Mouse (Mus musculus): ENCODE data around the gene Ncs1. TPM values are rescaled to one million over a fixed set of nuclear protein-coding genes. Genes with fewer than 3 reads are reported as not detected.

Ncs1 gene
- polyA plus RNA-seq, 1 experiment from 2014 or later = 11.8 TPM

DNA sequence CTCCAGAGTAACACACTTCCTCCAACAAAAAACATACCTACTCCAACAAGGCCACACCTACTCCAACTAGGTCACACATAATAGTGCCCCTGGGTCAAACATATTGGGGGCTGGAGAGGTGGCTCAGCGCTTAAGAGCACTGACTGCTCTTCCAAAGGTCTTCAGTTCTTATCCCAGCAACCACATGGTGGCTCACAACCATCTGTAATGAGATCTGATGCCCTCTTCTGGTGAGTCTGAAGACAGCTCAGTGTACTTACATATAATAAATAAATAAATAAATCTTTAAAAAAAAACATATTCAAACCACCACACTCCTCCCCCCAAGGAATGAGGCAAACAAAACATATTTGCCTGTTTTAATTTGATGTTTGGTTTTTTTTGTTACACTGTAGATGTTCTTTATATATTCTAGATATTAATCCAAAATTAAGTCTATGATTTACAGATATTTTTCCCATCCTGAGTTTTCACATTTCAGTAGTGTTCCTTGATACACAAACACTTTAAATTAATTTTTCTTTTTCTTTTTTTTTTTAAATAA is 16.8 kb upstream of the Ncs1 start:
- ATAC-seq (ENCODE audit: low read depth) = no peak
- H3K4me2 ChIP-seq (ENCODE audit: low read depth, low read length) = no peak overlapping the region
- WGBS = 69% methylated on average over 1 of the region's 1 CpGs
- H3K27me3 ChIP-seq (ENCODE audit: control insufficient read depth, insufficient read depth, low read depth, low read length) = no peaks in the 10 kb centered on the region
- no peak overlapping the region for H3K4me3 ChIP-seq (ENCODE audit: low read length)
- no peaks in the 10 kb centered on the region for H3K36me3 ChIP-seq (ENCODE audit: control insufficient read depth, insufficient read depth, low read length)
- H3K4me1 ChIP-seq (replicated peaks; ENCODE audit: control insufficient read depth, insufficient read depth, low read length) = no peaks in the 10 kb centered on the region
- H3K27ac ChIP-seq (ENCODE audit: low read length) = no peak overlapping the region
- no peak overlapping the region for H3K9ac ChIP-seq (ENCODE audit: low read length)
- peaks cover 8% of the 10 kb centered on the region for H3K9me3 ChIP-seq (ENCODE audit: control insufficient read depth, low read length)

DNA sequence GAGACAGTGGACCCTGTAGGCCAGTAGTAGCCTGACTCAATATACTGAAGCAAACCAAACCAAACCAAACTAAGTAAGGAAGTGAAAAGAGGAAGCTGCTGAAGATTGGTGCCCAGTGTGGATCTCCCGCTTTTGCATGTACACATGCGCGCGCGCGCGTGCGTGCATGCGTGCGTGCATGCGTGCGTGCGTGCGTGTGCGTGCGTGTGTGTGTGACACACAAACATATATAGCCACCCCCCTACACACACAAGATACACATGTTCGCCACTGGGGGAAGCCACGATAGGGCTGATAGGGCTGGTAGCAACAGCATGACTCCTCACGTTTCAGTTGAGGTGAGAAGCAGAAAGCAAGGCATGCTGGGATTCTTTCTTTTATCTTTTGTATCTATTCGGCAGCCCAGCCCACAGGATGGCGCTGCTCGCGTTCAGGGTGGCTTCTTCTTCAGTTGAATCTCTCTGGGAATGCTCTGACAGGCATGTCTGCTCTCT is 6.4 kb upstream of the Ncs1 start:
- H3K27ac ChIP-seq (ENCODE audit: low read length) = no peak overlapping the region
- H3K4me3 ChIP-seq (ENCODE audit: low read length) = peak overlapping the region; percentile 4; the same call in 1 of the 2 replicates
- no peaks in the 10 kb centered on the region for H3K9me3 ChIP-seq (ENCODE audit: control insufficient read depth, low read length)
- H3K4me2 ChIP-seq (ENCODE audit: low read depth, low read length) = peak overlapping the region; percentile 15
- ATAC-seq (ENCODE audit: low read depth) = peak; percentile 54; the same call in 1 of the 2 replicates
- no peaks in the 10 kb centered on the region for H3K36me3 ChIP-seq (ENCODE audit: control insufficient read depth, insufficient read depth, low read length)
- H3K27me3 ChIP-seq (ENCODE audit: control insufficient read depth, insufficient read depth, low read depth, low read length) = peaks cover 6% of the 10 kb centered on the region
- H3K4me1 ChIP-seq (replicated peaks; ENCODE audit: control insufficient read depth, insufficient read depth, low read length) = peaks cover 2% of the 10 kb centered on the region
- no peak overlapping the region for H3K9ac ChIP-seq (ENCODE audit: low read length)
- 27% methylated on average over 23 of the region's 23 CpGs for WGBS

DNA sequence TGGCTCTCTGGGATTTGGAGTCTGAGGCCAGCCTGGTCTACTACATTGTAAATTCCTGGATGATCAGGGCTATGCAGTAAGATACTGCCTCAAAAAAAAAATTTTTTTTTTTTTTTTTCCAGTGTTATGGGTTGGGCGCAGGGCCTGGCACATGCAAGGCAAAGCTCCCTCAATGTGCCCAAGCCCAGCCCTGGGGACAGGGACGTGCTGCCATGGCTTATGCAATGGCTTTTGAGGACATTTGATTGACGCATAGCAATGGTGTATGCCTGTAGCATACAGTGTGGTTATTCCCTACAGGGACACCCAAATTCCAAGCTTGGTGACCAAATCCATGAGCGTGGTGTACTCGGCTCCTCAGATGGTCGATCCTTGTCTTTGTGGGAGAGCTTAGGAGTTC is 5.8 kb upstream of the Ncs1 start:
- no peak for ATAC-seq (ENCODE audit: low read depth)
- Histone ChIP-seq H3K36me3 (ENCODE audit: control insufficient read depth, insufficient read depth, low read length) (no peaks in the 10 kb centered on the region), H3K27me3 (ENCODE audit: control insufficient read depth, insufficient read depth, low read depth, low read length) (peaks cover 6% of the 10 kb centered on the region), H3K4me2 (ENCODE audit: low read depth, low read length) (peak overlapping the region; percentile 15), H3K27ac (ENCODE audit: low read length) (no peak overlapping the region), H3K9me3 (ENCODE audit: control insufficient read depth, low read length) (no peaks in the 10 kb centered on the region), H3K4me1 (replicated peaks; ENCODE audit: control insufficient read depth, insufficient read depth, low read length) (peaks cover 8% of the 10 kb centered on the region), H3K4me3 (ENCODE audit: low read length) (no peak overlapping the region), H3K9ac (ENCODE audit: low read length) (no peak overlapping the region)
- 74% methylated on average over 6 of the region's 6 CpGs for WGBS

DNA sequence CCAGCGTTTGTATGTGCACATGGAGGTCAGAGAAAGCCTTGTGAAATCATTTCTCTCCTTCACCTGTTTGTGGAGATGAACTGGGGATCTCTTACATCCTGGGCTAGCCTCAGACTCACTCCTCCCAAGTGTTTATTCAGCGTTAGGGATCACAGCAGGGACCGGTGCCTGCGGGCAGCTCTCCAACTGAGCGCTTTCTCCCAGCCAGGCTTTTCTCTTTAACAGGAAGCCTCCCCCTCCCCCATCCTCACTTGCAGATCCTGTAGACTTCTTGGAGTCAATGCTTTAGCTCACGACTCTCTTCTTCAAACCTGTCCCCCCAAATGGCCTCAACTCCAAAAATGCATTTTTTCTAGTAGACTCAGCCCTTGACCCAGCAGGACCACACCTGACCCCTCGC is 4.0 kb upstream of the Ncs1 start:
- Histone ChIP-seq H3K27me3 (ENCODE audit: control insufficient read depth, insufficient read depth, low read depth, low read length) (peaks cover 6% of the 10 kb centered on the region), H3K4me2 (ENCODE audit: low read depth, low read length) (no peak overlapping the region), H3K4me1 (replicated peaks; ENCODE audit: control insufficient read depth, insufficient read depth, low read length) (peaks cover 18% of the 10 kb centered on the region), H3K27ac (ENCODE audit: low read length) (no peak overlapping the region), H3K4me3 (ENCODE audit: low read length) (no peak overlapping the region), H3K9me3 (ENCODE audit: control insufficient read depth, low read length) (no peaks in the 10 kb centered on the region), H3K36me3 (ENCODE audit: control insufficient read depth, insufficient read depth, low read length) (no peaks in the 10 kb centered on the region), H3K9ac (ENCODE audit: low read length) (no peak overlapping the region)
- ATAC-seq (ENCODE audit: low read depth) = no peak
- 4% methylated on average over 7 of the region's 7 CpGs for WGBS

DNA sequence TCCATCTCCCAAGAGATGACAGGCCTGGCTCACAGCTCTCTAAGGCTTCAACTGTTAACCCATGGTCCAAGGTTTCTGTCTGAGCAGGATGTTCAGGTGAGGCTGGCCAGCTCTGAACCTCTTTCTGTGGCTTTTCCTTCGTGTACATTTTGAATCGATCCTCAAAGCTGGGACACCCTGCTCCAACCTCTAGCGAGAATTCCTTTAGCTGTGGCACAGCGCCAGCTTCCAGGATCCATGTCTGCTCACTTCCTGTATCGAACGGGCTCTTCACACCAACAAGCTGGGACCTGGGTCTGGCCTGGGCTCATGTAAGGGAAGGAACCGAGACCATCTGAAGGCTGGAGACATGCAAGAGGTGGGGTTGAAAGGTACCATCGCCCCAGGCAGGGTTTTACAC is 1.4 kb upstream of the Ncs1 start:
- no peak for ATAC-seq (ENCODE audit: low read depth)
- 37% methylated on average over 8 of the region's 8 CpGs for WGBS
- H3K36me3 ChIP-seq (ENCODE audit: control insufficient read depth, insufficient read depth, low read length) = no peaks in the 10 kb centered on the region
- H3K9ac ChIP-seq (ENCODE audit: low read length) = no peak overlapping the region
- no peak overlapping the region for H3K4me3 ChIP-seq (ENCODE audit: low read length)
- peaks cover 6% of the 10 kb centered on the region for H3K27me3 ChIP-seq (ENCODE audit: control insufficient read depth, insufficient read depth, low read depth, low read length)
- H3K9me3 ChIP-seq (ENCODE audit: control insufficient read depth, low read length) = no peaks in the 10 kb centered on the region
- H3K27ac ChIP-seq (ENCODE audit: low read length) = no peak overlapping the region
- H3K4me2 ChIP-seq (ENCODE audit: low read depth, low read length) = no peak overlapping the region
- peaks cover 23% of the 10 kb centered on the region for H3K4me1 ChIP-seq (replicated peaks; ENCODE audit: control insufficient read depth, insufficient read depth, low read length)

DNA sequence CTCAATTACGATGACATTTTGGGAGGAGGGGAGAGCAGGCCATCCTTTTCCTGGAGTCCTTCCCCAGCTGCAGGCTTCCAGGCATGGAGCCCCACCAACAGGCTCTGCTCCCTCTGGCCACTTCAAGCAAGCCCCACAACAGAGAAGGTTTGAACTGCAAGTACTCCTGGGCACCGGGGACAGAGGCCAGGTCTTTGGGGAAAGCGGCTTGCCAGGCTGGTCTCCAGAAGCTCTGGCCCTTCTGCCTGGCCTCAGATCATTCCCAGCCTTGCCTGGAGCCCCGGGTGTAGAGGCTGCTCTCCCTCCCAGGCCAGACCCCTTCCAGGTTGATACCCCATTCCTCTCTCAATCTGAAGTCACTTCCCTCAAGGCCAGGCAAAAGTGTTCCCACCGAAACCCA is 572 bp upstream of the Ncs1 start:
- H3K36me3 ChIP-seq (ENCODE audit: control insufficient read depth, insufficient read depth, low read length) = no peaks in the 10 kb centered on the region
- peak overlapping the region; percentile 100 for H3K4me2 ChIP-seq (ENCODE audit: low read depth, low read length)
- 16% methylated on average over 5 of the region's 5 CpGs for WGBS
- ATAC-seq (ENCODE audit: low read depth) = no peak; the same call in 1 of the 2 replicates
- H3K4me1 ChIP-seq (replicated peaks; ENCODE audit: control insufficient read depth, insufficient read depth, low read length) = peaks cover 23% of the 10 kb centered on the region
- peak overlapping the region; percentile 74 for H3K4me3 ChIP-seq (ENCODE audit: low read length)
- no peak overlapping the region for H3K27ac ChIP-seq (ENCODE audit: low read length)
- H3K9me3 ChIP-seq (ENCODE audit: control insufficient read depth, low read length) = no peaks in the 10 kb centered on the region
- H3K9ac ChIP-seq (ENCODE audit: low read length) = peak overlapping the region; percentile 81
- H3K27me3 ChIP-seq (ENCODE audit: control insufficient read depth, insufficient read depth, low read depth, low read length) = peaks cover 6% of the 10 kb centered on the region

DNA sequence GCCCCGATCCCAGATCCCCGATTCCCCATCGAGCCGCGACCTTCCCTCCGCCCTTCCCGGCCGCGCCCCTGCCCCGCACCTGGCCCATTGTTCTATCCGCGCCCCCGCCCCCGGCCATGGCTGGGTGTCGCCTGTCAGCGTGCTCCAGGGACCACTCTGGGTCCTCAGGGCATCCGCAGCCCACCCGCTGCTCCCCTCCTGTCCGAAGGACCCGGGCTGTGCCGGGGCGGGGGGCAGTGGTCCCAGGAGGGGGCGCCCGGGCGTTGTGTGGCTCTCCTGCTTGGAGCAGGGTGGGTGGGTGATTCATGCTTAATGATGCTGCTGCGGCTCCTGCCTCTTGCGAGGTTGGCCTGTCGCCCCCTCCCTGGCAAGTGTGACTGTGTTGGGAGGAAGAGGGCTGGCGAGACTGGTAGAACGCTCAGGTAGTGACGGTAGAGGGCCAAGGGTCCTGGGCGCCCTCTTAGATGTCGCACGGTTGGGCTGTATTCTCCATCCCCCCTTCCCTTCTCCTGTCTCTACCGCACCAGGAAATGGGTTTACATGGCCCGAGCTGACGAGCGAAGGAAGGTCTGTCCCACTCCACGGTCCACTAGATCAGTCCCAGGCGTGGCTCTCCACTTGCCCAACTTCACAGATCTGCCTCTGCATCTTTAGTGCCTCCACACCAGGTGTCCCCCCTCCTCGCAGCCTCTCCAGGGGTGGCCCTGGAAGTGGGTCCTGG is 788 bp downstream of the Ncs1 start:
- H3K9ac ChIP-seq (ENCODE audit: low read length) = peak overlapping the region; percentile 81
- peaks cover 6% of the 10 kb centered on the region for H3K27me3 ChIP-seq (ENCODE audit: control insufficient read depth, insufficient read depth, low read depth, low read length)
- H3K4me2 ChIP-seq (ENCODE audit: low read depth, low read length) = peak overlapping the region; percentile 100
- H3K4me3 ChIP-seq (ENCODE audit: low read length) = peak overlapping the region; percentile 74
- ATAC-seq (ENCODE audit: low read depth) = peak; percentile 44
- H3K9me3 ChIP-seq (ENCODE audit: control insufficient read depth, low read length) = no peaks in the 10 kb centered on the region
- peaks cover 23% of the 10 kb centered on the region for H3K4me1 ChIP-seq (replicated peaks; ENCODE audit: control insufficient read depth, insufficient read depth, low read length)
- no peak overlapping the region for H3K27ac ChIP-seq (ENCODE audit: low read length)
- H3K36me3 ChIP-seq (ENCODE audit: control insufficient read depth, insufficient read depth, low read length) = no peaks in the 10 kb centered on the region
- WGBS = under 1% methylated on average over 41 of the region's 41 CpGs

DNA sequence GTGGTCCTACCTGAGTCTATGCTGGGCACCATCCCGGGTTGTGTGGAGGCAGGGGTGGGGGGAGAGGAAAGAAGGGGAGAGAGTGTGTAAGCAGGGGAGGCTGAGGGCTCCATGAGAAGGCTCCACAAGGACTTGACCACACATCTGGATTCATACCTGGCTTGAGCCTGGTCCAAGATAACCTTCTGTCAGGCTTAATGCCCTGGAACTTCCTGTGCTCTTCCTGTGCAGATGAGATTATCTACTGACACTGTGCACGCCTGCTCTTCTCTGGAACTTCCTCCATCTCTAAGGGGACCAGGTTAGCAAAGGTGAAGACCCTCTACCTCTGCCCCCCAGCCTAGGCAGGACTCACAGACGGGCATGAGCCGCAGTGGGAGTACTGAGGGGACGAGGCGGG is 3.2 kb downstream of the Ncs1 start:
- no peak overlapping the region for H3K9ac ChIP-seq (ENCODE audit: low read length)
- H3K4me3 ChIP-seq (ENCODE audit: low read length) = no peak overlapping the region
- WGBS = 87% methylated on average over 6 of the region's 6 CpGs
- no peak overlapping the region for H3K27ac ChIP-seq (ENCODE audit: low read length)
- H3K9me3 ChIP-seq (ENCODE audit: control insufficient read depth, low read length) = no peaks in the 10 kb centered on the region
- no peak for ATAC-seq (ENCODE audit: low read depth)
- no peak overlapping the region for H3K4me2 ChIP-seq (ENCODE audit: low read depth, low read length)
- peaks cover 21% of the 10 kb centered on the region for H3K4me1 ChIP-seq (replicated peaks; ENCODE audit: control insufficient read depth, insufficient read depth, low read length)
- H3K36me3 ChIP-seq (ENCODE audit: control insufficient read depth, insufficient read depth, low read length) = no peaks in the 10 kb centered on the region
- H3K27me3 ChIP-seq (ENCODE audit: control insufficient read depth, insufficient read depth, low read depth, low read length) = no peaks in the 10 kb centered on the region; the same call in 1 of the 2 replicates

DNA sequence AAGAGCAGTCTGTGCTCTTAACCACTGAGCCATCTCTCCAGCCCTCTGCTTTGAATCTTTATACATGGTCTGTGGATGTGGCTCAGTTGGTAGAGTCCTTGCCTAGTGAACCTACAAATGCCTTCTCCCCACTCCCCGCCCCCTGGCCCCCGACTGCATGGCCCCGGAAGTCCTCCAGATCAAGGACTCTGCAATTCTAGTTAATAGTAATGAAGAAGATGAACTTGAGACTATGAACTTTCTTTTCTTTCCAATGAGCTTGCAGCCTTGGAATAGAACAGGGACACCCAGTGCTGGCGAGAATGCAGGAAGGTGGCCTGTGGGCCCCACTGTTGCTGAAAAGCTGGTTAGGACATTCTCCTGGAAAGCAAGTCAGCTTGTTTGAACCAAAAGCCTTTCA is 6.5 kb downstream of the Ncs1 start:
- 89% methylated on average over 4 of the region's 4 CpGs for WGBS
- no peak overlapping the region for H3K27ac ChIP-seq (ENCODE audit: low read length)
- H3K9me3 ChIP-seq (ENCODE audit: control insufficient read depth, low read length) = no peaks in the 10 kb centered on the region
- H3K4me3 ChIP-seq (ENCODE audit: low read length) = no peak overlapping the region
- no peak for ATAC-seq (ENCODE audit: low read depth)
- H3K4me2 ChIP-seq (ENCODE audit: low read depth, low read length) = no peak overlapping the region
- peaks cover 16% of the 10 kb centered on the region for H3K4me1 ChIP-seq (replicated peaks; ENCODE audit: control insufficient read depth, insufficient read depth, low read length)
- no peaks in the 10 kb centered on the region for H3K36me3 ChIP-seq (ENCODE audit: control insufficient read depth, insufficient read depth, low read length)
- H3K9ac ChIP-seq (ENCODE audit: low read length) = no peak overlapping the region
- no peaks in the 10 kb centered on the region for H3K27me3 ChIP-seq (ENCODE audit: control insufficient read depth, insufficient read depth, low read depth, low read length)
